Mouse (Mus musculus): ENCODE data around the gene Sh2d1b1.
"Not testable (repeated sequence)": the region's sequence is repeated elsewhere in the genome, so short reads cannot be mapped to it uniquely, and the experiment has no call there.

Gene Sh2d1b1

DNA sequence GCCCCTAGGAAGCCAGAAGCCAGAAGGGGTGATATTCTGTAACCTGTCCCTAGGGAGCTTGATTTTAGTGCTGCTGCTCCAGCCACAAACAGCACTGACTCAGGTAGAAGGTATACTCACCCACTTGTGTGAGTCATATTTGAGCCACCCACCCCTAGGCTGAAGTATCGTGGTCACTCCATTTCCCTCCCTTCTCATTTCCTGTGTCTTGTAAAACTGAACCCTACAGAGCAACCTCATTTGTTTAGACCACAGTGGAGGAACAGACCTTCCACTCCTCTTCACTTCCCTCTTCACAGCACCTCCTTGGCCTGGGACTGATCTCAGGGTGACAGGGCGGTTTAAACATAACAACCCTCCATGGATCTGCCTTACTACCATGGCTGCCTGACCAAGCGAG, at the start of gene Sh2d1b1:
Sh2d1b1 (plus strand) TSS at position 305 of the 400 bp plus-strand sequence.
- DNase-seq (ENCODE audit: low read depth, low spot score), result no peak

DNA sequence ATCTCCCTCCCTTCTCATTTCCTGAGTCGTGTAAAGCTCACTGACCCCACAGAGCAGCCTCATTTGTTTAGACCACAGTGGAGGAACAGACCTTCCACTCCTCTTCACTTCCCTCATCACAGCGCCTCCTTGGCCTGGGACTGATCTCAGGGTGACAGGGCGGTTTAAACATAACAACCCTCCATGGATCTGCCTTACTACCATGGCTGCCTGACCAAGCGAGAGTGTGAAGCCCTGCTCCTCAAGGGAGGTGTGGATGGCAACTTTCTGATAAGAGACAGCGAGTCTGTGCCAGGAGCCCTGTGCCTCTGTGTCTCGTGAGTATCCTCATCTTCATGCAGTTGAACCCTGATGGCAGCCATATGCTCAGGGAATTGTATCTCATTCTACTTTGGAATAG, 44.4 kb upstream of the Sh2d1b1 start, which contains the start of gene Sh2d1b2:
Sh2d1b2 (plus strand) TSS at position 62 of the 400 bp plus-strand sequence.
- not testable (repeated sequence) for DNase-seq (ENCODE audit: low read depth, low spot score)

DNA sequence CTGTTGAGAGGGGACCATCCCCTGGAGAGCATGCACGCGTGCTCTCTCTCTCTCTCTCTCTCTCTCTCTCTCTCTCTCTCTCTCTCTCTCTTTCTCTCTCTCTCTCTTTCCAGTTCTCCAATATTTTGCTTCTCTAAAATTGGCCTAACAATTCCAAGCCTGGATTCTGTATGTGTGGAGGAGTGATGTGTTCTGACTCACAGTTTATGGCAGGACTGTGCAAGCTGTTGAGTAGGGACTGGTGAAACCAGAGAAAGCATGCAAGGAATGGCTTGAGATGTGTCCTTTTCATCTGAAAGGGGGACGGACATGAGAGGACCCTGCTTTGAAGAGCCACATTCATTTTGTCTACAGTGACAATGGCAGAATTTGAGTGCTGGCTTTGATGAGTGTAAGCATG, 32.1 kb upstream of the Sh2d1b1 start:
- no peak for DNase-seq (ENCODE audit: low read depth, low spot score)

DNA sequence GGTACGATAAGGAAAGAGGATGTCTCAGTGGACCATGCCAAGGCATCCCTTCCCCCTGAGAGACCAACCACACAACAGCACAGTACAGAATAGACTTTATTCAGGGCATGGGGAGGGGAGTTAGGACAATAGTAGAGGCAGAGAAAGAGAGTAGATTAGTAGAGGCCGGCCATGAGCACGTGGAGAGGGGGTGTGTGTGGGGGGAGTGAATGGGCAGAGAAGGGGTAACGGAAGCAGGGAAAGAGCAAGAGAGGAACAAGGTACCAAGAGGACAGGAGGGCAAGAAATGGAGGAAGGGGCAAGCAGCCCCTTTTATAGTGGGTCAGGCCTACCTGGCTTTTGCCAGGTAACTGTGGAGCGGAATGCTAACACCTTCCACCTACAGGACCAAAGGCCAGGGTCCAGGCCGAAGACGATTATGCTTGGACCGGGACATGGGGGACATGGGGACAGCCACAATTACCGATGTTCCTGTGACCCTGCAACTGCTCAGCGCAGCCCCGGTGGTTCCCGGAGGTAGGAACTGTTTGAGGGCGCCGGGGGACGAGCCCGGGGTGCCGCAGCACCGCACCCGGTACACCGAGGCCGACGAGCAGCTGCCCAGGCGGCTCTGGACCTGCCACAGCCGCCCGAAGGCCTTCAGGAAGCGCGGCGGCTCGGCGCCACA, 22.1 kb upstream of the Sh2d1b1 start:
- DNase-seq (ENCODE audit: low read depth, low spot score), result no peak

DNA sequence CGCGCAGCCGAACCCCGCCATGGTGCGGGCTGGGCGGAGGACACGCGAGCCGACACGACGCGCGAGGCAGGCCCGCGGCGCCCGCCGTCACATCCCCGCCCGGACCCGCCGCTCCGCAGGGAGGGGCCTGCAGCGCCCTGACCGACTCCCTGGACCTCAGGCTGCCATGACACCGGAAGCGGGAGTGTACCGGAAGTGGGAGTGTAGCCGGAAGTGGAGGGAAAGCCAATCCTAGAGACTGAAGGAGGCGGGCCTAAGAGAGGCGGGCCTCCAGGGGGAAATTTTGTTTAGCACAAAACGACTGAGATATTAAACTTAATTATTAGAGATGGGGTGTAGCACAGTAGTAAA, 21.6 kb upstream of the Sh2d1b1 start:
- peak; percentile 71 for DNase-seq (ENCODE audit: low read depth, low spot score)

DNA sequence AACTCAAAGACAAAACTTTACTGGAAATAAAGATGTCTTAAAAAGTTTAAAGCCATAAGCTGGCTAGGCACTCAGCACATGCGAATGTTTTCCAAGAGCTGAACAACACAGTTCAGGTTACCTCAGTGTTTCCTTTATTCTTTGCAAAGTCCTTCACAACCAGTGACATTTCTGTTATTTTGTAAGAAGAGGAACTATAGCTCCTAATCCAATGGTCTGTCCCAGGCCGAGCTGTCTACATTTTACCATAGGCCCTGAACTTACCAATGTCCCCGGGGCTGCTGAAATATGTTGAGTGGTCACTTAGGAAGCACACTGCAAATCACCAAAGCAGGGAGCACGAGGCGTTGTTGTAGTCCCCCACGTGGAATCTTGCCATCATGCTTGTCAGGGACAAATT, 6.8 kb upstream of the Sh2d1b1 start:
- no peak for DNase-seq (ENCODE audit: low read depth, low spot score)

DNA sequence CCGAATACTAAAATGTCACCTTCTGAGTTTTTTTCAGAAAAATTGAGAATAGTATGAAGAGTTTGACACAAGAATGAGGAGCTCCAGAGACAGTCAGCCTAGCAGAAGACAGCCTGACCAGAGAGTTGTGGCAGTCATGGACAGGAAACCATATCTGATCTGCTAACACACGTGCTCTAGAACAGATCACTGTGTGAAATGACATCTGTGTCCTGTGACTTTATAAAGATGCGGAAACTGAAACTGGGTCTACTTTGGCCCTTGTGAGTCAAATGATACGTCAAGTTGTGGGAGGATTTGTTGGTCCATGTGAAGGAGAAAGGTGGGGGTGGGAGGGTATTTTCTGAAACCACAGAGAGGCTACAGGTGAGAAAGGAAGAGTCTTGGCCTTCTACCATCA, 6.4 kb upstream of the Sh2d1b1 start:
- DNase-seq (ENCODE audit: low read depth, low spot score), result no peak

DNA sequence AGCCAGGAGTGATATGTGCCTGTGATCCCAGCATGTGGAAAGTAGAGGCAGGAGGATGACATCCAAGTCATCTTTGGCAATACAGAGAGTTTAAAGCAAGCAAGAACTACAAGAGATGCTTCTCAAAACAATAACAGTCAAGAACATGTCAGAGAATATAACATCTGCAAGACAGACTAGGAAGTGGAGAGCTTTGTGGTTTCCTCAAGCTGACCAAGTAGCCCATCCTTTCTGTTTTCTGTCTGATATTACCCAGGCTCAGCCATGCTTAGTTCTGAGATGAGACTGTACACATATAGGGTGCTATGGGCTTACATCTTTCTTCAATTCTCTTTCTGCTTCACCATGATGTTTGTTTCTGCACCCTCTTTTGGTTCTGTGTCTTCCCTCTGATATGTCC, 3.9 kb upstream of the Sh2d1b1 start:
- DNase-seq (ENCODE audit: low read depth, low spot score), result no peak

DNA sequence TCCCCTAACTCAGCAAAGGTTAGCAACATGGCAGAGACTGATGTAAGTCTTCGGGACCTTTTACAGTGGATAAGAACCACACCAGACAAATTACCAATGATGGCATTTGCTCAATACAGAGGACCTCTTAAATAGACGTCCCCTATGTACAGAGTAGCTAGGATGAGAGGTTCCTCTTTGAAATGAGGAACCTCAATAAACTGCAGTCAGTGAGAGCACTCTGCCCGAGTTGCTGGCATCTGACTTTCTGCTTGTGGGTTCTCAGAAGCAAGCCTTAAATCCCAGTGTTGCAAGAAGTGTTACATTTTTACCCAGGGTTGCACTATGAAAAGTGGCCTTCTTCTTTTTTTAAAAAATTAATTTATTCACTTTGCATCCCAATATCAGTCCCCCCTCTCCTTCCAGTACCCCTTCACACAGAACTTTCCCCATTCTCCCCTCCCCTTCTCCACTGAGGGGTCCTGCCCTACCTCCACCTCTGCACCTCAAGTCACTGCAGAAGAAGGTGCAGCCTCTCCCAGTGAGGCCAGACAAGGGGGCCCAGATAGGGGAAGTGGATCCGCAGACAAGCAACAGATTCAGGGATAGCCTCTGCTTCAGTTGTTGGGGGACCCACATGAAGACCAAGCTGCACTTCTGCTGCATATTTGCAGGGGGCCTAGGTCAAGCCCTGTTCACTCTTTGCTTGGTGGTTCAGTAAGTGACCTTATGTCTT, 5.5 kb downstream of the Sh2d1b1 start:
- no peak for DNase-seq (ENCODE audit: low read depth, low spot score)

DNA sequence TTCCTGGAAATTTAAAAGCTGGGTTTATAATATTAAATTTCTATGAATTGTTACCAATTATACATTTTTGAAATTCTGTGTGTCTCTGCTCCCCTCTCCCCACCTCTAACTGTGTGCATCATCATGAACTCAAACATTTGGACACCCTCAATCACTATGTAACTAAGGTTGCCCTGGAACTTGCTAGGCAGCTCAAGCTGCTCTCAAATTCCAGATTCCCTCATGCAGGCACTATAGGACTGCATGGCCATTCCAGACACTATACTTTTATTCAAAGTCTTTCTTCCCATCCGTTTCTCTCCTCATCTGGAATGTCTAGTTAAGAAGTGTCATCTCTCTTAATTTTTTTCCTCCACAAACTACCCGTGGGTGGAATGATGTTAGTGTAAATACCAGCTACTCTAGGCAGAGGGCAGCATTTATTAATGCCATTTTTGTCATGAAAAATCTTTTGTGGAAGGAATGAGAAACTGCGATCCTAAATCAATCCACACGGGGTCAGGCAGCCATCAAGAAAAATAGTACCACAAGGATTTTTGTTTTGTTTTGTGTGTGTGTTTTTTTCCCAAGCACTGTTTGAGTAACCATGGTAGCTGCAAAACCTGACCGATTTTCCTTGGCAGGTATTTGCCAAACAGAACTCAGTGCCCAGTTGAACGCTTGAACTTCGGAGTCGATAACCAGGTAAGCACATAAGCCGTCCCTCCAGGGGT, 15.3 kb downstream of the Sh2d1b1 start:
- no peak for DNase-seq (ENCODE audit: low read depth, low spot score)

DNA sequence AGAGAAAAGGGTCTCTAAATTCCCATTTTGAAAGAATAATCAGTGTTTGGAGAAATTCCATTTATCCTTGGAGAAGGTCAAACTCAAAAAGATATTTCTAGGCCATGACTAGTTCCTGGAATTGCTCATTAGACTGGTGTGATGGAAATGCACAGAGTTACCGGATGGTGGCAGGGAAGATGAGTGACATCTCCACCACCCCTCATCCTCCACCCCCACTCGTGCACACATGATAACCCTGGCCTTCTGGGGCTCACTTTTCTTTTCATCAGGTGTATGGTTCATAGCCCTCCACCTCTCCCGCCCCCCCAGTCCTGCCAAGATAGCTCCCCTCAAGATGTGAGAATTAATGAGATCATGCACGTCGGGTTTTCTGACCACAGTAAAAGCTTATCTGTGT, 16.1 kb downstream of the Sh2d1b1 start:
- no peak for DNase-seq (ENCODE audit: low read depth, low spot score)

DNA sequence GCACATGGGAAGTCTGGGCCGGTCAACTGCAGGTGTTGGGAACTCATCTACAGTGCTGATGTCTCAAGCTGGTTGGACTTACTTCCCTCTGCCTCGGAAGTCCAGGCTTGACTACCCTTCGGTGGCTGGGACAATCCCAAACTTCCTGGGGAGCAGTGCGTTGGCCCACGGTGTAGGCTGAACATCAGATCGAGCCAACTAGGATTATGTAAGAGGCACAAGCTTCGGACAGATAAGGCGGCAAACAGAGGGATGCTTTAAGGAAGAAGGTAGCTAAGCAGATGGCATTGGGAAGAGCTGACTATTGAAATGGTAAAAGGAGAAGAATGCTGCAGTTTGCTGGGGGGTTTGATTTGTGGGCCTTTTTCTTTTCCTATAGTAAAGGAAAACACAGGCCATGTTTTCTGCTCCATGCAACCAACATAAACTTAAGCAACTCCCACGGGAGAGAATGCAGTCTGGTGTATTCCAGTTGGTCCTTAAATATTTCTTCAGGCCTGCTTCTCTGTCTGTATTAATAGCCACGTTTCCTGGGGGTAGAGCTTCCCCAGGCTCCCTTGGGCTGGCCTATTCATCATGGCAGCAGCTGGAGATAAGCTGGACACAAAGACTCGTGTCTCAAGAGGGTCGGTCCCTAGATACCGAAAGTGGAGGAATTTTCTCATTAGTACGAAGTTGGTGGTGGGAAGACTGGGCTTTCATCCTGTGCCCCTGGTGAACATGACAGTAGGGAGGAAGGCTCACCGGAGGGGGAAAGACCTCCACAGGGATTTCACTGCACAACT, 17.9 kb downstream of the Sh2d1b1 start:
- no peak for DNase-seq (ENCODE audit: low read depth, low spot score)

DNA sequence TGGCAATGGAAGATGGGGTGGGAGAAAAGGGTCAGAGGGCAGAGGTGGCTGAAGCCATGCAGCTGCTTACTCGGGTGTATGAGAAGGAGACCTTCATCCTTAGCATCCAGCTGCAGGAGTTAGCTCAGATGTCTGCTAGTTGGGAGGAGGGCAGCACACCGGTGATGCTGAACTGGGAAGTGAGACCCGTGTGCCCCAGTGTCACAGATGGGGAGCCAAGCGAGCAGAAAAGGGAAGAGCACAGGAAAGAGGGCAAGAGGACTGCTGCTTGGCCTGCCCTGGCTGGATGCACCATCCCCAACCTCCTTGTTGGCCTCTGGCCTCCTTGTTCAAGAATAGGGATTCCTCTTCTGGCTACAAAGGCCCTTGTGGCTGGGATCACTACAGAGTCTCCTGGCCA, 22.4 kb downstream of the Sh2d1b1 start:
- no peak for DNase-seq (ENCODE audit: low read depth, low spot score)

DNA sequence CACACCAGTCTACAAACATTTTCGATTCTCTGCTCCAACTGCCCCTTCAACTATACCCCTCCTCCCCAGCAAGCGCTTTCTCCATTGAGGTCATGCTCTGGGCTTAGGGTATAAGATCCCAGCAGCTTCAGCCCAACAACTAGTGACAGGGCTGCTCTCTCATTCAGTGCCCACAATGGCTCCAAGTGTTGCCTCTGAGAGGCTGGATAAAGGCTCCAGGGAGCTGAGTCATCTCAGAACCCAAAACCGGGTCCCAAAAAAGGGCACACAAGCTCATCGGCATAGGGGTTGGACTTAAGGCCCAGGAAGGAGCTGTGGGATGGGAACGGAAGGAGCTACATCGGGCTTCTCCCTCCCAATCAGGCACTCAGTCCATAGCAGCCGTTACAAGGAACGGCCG, 24.6 kb downstream of the Sh2d1b1 start:
- DNase-seq (ENCODE audit: low read depth, low spot score), result no peak

DNA sequence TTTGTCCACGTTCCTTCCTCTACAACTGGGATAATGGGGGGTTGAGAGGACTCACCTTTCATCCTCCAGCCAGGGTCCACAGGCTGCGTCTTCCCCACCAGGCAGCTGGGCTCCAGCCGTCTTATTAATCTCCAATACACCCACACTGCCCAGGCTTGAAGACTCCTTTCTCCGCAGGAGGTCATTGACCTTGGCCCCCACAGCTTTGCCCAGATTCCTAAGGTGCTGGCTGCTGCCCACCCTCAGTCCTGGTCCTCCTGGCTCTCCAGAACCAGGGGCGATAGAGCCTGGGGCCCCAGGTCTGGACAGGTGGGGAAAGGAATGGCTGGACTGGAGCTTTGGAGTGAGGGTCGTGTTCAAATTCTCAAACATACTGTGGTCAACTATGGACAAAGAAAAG, 25.3 kb downstream of the Sh2d1b1 start:
- DNase-seq (ENCODE audit: low read depth, low spot score), result no peak

DNA sequence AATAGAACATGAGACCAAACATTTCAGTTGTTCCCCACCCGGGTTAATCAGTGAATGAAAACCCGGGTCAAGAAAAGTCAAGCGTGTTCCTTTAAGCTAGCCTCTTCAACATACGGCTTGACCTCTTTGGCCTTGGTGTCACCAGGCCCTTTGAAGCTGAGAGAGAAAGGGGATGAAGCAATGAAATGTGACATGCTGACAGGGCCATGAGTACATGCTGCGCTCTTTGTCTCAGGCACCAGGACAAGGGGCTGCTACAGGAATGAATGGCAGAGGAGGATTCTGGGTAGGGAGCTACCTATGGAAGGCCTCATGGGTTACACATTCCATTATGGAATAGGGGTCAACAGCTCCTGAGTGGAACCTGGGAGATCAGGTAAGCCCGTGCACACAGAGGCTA, 26.0 kb downstream of the Sh2d1b1 start:
- DNase-seq (ENCODE audit: low read depth, low spot score), result no peak

DNA sequence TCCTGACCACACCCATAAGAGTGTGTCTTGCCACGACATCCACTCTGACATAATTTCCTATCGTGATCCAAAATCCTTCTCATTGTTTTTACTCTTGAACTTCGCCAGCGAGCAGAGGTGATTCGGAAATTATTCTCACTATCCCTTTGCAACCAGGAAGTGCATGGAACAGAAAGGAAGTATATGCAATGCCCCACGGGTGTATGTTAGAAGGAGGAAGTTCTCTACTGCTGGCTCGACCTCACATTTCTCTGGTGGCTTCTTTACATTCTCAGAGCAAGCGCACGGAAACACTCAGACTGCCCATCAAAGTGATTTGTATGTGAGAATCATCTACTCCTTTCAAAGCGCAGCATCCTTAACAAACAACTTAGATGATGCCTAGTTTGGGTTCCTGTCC, 27.9 kb downstream of the Sh2d1b1 start:
- no peak for DNase-seq (ENCODE audit: low read depth, low spot score)

DNA sequence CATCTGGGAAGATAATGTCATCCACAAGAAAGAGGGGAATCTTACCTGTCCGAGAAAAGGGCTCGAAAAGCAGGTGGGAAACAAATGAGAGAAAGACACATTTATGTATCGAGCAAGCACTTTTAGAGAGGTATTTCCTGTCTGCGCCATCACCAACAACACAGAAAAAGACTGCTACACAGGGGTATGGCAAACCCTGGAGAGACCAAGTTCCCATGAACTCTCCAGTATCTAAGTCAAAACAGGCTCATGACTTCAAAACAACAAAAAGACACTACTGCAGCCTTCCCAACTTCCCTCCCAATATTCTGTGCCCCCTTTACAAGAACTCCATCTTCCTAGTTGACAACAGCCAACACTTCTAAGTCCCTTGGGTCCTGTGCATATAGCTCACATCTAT, 29.1 kb downstream of the Sh2d1b1 start, which contains the start of gene Gm7694:
Gm7694 (minus strand) TSS at position 101 of the 400 bp plus-strand sequence.
- no peak for DNase-seq (ENCODE audit: low read depth, low spot score)

DNA sequence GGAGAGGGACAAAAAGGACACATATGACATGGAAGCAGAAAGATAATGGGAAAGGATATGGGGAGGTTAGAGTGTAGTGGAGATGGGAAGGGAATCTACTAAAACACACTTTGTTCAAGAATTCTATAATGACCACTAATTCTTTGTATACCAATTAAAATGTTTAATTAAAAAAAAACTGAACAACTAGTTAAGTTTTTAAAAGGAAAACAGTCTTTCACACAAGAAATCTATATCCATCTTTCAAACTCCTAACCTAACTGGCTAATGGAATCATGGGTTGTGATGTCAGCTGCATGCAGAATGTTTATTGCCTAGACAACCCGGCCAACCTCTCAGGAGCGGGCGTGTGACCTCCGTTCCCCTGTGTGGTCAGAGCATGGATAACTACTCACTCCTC, 31.4 kb downstream of the Sh2d1b1 start, which contains the start of gene Spata46:
Spata46 (plus strand) TSS at position 301 of the 400 bp plus-strand sequence.
- DNase-seq (ENCODE audit: low read depth, low spot score), result no peak

DNA sequence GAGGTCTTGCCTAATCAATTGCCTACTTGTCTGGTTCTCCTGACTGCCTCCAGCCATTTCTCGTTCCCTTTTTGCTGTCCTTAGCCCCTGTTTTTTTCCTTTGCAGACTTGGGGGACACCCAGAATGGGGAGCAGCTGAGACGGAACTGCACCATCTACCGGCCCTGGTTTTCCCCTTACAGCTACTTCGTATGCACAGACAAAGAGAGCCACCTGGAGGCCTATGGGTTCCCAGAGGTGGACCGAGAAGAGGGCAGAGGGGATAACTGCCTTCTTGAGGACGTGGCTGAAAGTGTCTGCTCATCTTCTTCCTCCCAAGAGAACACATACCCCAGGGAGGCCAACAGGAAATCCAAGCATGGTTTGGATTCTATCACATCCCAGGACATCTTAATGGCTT, 34.3 kb downstream of the Sh2d1b1 start:
- no peak for DNase-seq (ENCODE audit: low read depth, low spot score)

DNA sequence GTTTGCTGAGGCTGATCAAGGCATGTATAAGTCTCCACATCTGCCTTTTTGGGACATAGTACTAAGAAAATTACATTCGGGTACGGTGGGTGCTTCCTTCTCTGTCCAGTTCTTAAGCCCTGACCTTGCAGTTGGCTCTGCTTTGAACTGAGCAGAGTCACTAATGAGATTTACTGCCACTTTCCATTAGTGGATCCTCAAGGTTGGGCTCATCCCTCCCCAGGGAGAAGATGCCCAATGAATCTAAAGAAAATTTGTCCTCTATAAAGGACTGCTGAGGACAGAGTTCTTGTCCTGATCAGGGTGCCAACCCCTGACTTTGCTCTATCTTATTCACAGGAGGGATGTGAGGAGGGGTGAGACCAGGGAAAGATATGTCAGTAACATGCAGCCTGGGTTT, 44.9 kb downstream of the Sh2d1b1 start:
- DNase-seq (ENCODE audit: low read depth, low spot score), result no peak

DNA sequence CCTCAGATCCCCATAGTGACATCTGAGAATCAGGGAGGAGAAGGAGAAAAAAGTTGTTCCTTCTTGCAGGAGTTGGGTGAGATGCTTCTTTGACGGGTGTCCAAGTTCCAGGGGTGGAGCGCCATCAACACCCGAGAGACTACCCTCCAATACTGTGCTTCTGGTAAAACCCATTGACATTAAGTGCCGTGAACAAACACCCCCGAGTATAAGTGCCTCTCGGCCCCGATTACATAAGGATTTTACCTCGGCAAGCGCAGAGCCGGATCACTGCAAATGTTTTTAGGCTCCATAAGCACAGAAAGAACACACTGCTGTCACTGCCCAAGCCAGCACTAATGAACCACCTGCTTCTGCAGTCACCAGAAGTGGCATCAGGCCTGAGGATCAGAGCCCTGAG, 45.9 kb downstream of the Sh2d1b1 start:
- no peak for DNase-seq (ENCODE audit: low read depth, low spot score)
